Mouse (Mus musculus) cortical plate, adult 2 months (tissue): Measurements from ENCODE around the gene Foxq1.

Source experiments
- CTCF ChIP-seq: fragments of 200-500 bp; IDR thresholded peaks from 2 replicates; pipeline ENCODE4 v1.5.1; 2011; ENCODE audit warnings: mild to moderate bottlenecking, control low read depth, low read length; ENCODE audit not compliant: insufficient read depth; ENCODE audit errors: extremely low read depth
- POLR2A ChIP-seq: fragments of 200-500 bp; IDR thresholded peaks from 2 replicates; pipeline ENCODE4 v1.6.1; 2011; ENCODE audit warnings: mild to moderate bottlenecking, low read length, control low read depth; ENCODE audit not compliant: insufficient read depth; ENCODE audit errors: extremely low read depth

- no peak for TF ChIP-seq CTCF
- TF ChIP-seq POLR2A: no peak
These were observed 31.0 kb upstream of the Foxq1 start for GRCm38 (mm10) chr13:31524976-31525375.
